Mouse (Mus musculus): ENCODE measurements at regions not wholly inside any gene's neighbourhood (a gene's known extent, or its start where the extent isn't known, plus 50 kb on each side); places are given as distances from the start of the nearest gene placed in this dataset.

GRCm38 (mm10) chr9:83324336-83324735, 116.6 kb downstream of the Lca5 start:
- H3K4me1 ChIP-seq (ENCODE audit: control insufficient read depth in 1 of 2, insufficient read depth in 2 of 2, low read length in 2 of 2) = no peaks in the 10 kb centered on the region

DNA sequence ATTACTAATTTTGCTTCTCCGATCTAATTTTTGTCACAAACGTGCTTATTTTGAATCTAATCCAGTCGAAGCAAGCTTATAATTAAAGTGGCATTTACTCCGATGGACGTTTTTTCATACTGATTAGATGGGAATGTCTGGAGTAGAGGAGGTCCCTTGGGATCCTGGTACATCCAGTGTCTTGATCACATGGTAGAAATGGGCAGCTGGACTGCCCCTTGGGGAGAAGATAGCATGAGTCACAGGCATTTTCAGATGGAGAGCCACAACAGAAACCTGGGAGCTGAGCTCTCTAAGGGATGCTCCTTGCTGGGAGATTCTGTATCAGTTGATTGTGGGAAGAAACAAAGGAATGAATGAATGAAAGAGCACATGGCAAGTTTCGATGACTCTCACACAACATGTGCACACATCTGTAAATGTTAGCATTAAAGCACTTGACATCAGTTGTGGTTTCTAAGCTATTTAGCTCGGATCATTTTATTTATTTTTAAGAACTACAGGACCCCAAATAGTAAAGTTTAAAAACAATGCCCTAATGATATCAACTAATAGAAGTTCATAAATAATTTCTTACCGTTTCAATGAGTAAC, 117.8 kb downstream of the Lca5 start:
- TF ChIP-seq ZMIZ1 (IDR thresholded peaks at IDR 0.05; ENCODE audit: low read depth, low read length) = no peak
- TF ChIP-seq MYB (IDR thresholded peaks at IDR 0.05; ENCODE audit: low read depth, low read length) = no peak
- TF ChIP-seq ZKSCAN1 (IDR thresholded peaks at IDR 0.05; ENCODE audit: low read depth, low read length) = no peak
- no peak for TF ChIP-seq NELFE (IDR thresholded peaks at IDR 0.05; ENCODE audit: low read depth, low read length)
- no peak for TF ChIP-seq RCOR1 (IDR thresholded peaks at IDR 0.05; ENCODE audit: low read depth, low read length)
- no peak for TF ChIP-seq TCF12 (IDR thresholded peaks at IDR 0.05; ENCODE audit: low read depth, low read length)
- TF ChIP-seq SMC3 (IDR thresholded peaks at IDR 0.05; ENCODE audit: low read depth, low read length) = no peak
- no peak for TF ChIP-seq HCFC1 (IDR thresholded peaks at IDR 0.05; ENCODE audit: low read depth, low read length)
- no peak for TF ChIP-seq POLR2A (IDR thresholded peaks at IDR 0.05; ENCODE audit: control insufficient read depth in 1 of 2, insufficient read depth in 1 of 2, low read depth in 1 of 2, low read length in 2 of 2, poor library complexity in 1 of 2)
- TF ChIP-seq GABPA (IDR thresholded peaks at IDR 0.05; ENCODE audit: low read depth, low read length) = no peak
- TF ChIP-seq NRF1 (IDR thresholded peaks at IDR 0.05; ENCODE audit: insufficient read depth, low read depth, low read length, poor library complexity, severe bottlenecking) = no peak
- TF ChIP-seq MAFK (IDR thresholded peaks at IDR 0.05; ENCODE audit: borderline replicate concordance, low read depth, low read length) = no peak
- no peak overlapping the region for H3K4me3 ChIP-seq (ENCODE audit: control insufficient read depth in 1 of 2, insufficient read depth in 1 of 2, low read depth in 2 of 2, low read length in 2 of 2)
- no peaks in the 10 kb centered on the region for H3K9me3 ChIP-seq (replicated peaks; ENCODE audit: insufficient read depth, low read length)
- no peak overlapping the region for H3K9ac ChIP-seq (ENCODE audit: control insufficient read depth, low read depth, low read length, poor library complexity, severe bottlenecking)
- no peak for DNase-seq (ENCODE audit: low read depth, low spot score)
- H3K4me1 ChIP-seq (ENCODE audit: control insufficient read depth in 1 of 2, insufficient read depth in 2 of 2, low read length in 2 of 2) = no peaks in the 10 kb centered on the region
- H3K27me3 ChIP-seq (ENCODE audit: control insufficient read depth in 1 of 2, insufficient read depth in 2 of 2, low read length in 2 of 2) = no peaks in the 10 kb centered on the region
- no peaks in the 10 kb centered on the region for H3K36me3 ChIP-seq (ENCODE audit: control insufficient read depth in 1 of 2, insufficient read depth in 2 of 2, low read length in 2 of 2)
- H3K79me2 ChIP-seq (ENCODE audit: control insufficient read depth, insufficient read depth, low read length, poor library complexity) = no peaks in the 10 kb centered on the region
- H3K27ac ChIP-seq (ENCODE audit: control insufficient read depth, low read depth, low read length) = no peak overlapping the region

More at GRCm38 (mm10) chr9:83324336-83324735, 116.6 kb downstream of the Lca5 start:
- Histone ChIP-seq H3K27me3 (ENCODE audit: control insufficient read depth in 1 of 2, insufficient read depth in 2 of 2, low read length in 2 of 2) (no peaks in the 10 kb centered on the region), H3K4me3 (ENCODE audit: control insufficient read depth in 1 of 2, insufficient read depth in 1 of 2, low read depth in 2 of 2, low read length in 2 of 2) (no peak overlapping the region), H3K79me2 (ENCODE audit: control insufficient read depth, insufficient read depth, low read length, poor library complexity) (no peaks in the 10 kb centered on the region), H3K9ac (ENCODE audit: control insufficient read depth, low read depth, low read length, poor library complexity, severe bottlenecking) (no peak overlapping the region), H3K9me3 (replicated peaks; ENCODE audit: insufficient read depth, low read length) (no peaks in the 10 kb centered on the region), H3K27ac (ENCODE audit: control insufficient read depth, low read depth, low read length) (no peak overlapping the region), H3K36me3 (ENCODE audit: control insufficient read depth in 1 of 2, insufficient read depth in 2 of 2, low read length in 2 of 2) (no peaks in the 10 kb centered on the region)
- no peak for TF ChIP-seq RAD21 (IDR thresholded peaks at IDR 0.05; ENCODE audit: low read depth, low read length)
- TF ChIP-seq E2F4 (IDR thresholded peaks at IDR 0.05; ENCODE audit: borderline replicate concordance, low read depth, low read length) = no peak
- TF ChIP-seq CTCF (IDR thresholded peaks at IDR 0.05 in 2 of 3, conservative IDR thresholded peaks at IDR 0.05 in 1 of 3; ENCODE audit: control insufficient read depth in 1 of 3, insufficient read depth in 1 of 3, low read depth in 2 of 3, low read length in 3 of 3, poor library complexity in 1 of 3, severe bottlenecking in 1 of 3) = no peak
- TF ChIP-seq JUND (IDR thresholded peaks at IDR 0.05; ENCODE audit: low read depth, low read length) = no peak
- no peak for TF ChIP-seq MXI1 (IDR thresholded peaks at IDR 0.05; ENCODE audit: low read depth, low read length)
- TF ChIP-seq UBTF (IDR thresholded peaks at IDR 0.05; ENCODE audit: borderline replicate concordance, insufficient read depth, low read depth, low read length) = no peak
- no peak for TF ChIP-seq ELF1 (IDR thresholded peaks at IDR 0.05; ENCODE audit: low read depth, low read length)
- TF ChIP-seq NELFE (IDR thresholded peaks at IDR 0.05; ENCODE audit: low read depth, low read length) = no peak
- no peak for TF ChIP-seq KAT2A (conservative IDR thresholded peaks at IDR 0.05; ENCODE audit: low read depth, low read length)
- TF ChIP-seq MAFK (IDR thresholded peaks at IDR 0.05; ENCODE audit: borderline replicate concordance, low read depth, low read length) = no peak
- TF ChIP-seq NRF1 (IDR thresholded peaks at IDR 0.05; ENCODE audit: insufficient read depth, low read depth, low read length, poor library complexity, severe bottlenecking) = no peak
- no peak for TF ChIP-seq TAL1 (IDR thresholded peaks at IDR 0.05; ENCODE audit: low read length)
- DNase-seq (ENCODE audit: low read depth, low spot score) = no peak
